Mouse (Mus musculus) heart, postnatal 0 days (tissue): Measurements from ENCODE around the gene Cdk17.

ENCODE experiments used
- CTCF ChIP-seq: IDR thresholded peaks from 2 replicates; pipeline ENCODE4 v1.5.1; 2016; ENCODE audit warnings: antibody characterized with exemption, control low read depth, low read depth
- EP300 ChIP-seq: IDR thresholded peaks from 2 replicates; pipeline ENCODE4 v1.6.1; 2016; ENCODE audit warnings: antibody characterized with exemption, low read depth

DNA sequence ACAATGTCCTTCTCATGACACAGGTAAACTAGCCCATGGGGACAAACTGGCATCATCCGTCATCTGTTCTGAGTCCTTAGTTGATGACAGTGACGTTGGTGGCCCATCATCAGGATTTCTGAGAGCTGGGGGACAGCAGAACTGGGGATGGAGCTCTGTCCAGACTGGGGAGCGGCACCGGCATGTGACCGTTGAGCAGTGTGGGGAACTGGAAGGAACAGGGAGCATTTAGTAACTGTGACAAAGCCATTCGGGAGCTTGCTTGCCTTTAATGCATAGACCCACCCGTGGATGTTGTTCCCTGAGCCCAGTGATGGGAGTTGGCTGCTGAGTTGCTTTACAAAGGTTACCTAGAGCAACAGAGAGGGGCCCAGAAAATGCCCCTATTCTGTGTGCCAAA, 89.2 kb downstream of the Cdk17 start:
- TF ChIP-seq CTCF = no peak
- no peak for TF ChIP-seq EP300
